Comparison of ENCODE assay signal across 10 mouse cellular contexts in genomic region chr12:56275556-56276242, GRCm38 (mm10).
A peak's percentile ranks its signal among the peaks of the same experiment; 100 is the strongest.
DNase-seq lines count a peak whose midpoint lies in the region; ATAC-seq and TF ChIP-seq lines count a peak whose summit lies in the region.
"Had no signal": no experiment of that assay in that cellular context is flagged by ENCODE, and none has a peak within 500 bp of the region (broad histone marks: within the 10 kb centered on the region; RNA-seq: fewer than 3 reads in every experiment).

No protein-coding gene starts in this region.

- no peaks in the 10 kb centered on the region for H3K27me3 ChIP-seq in lung, embryonic 14.5 days (ENCODE audit: insufficient read depth, low read length)
- no peaks in the 10 kb centered on the region for H3K27me3 ChIP-seq in cerebellum, adult 2 months (ENCODE audit: control insufficient read depth, insufficient read depth, low read length)

- H3K4me1 ChIP-seq in lung, embryonic 14.5 days (ENCODE audit: insufficient read depth), result no peaks in the 10 kb centered on the region
- no peaks in the 10 kb centered on the region for H3K4me1 ChIP-seq in cerebellum, adult 2 months (ENCODE audit: control insufficient read depth, insufficient read depth, low read length)

- peak overlapping the region; percentile 16 for H3K27ac ChIP-seq in lung, embryonic 14.5 days (ENCODE audit: low read depth)
- H3K27ac ChIP-seq in cerebellum, adult 2 months (ENCODE audit: insufficient read depth, low read length), result no peak overlapping the region

- intact Hi-C loops in left cerebral cortex, postnatal 4 days (cut with DNase I), result no loop called here

- no peak for TF ChIP-seq POLR2A in cerebellum, adult 2 months (IDR thresholded peaks at IDR 0.05; ENCODE audit: borderline replicate concordance, insufficient read depth, low read length)

- no peak for ATAC-seq in lung, embryonic 14.5 days (ENCODE audit: insufficient read depth)
- no peak for ATAC-seq in megakaryocyte-erythroid progenitor cell, adult 5-6 weeks (replicated peaks; ENCODE audit: low FRiP score, low TSS enrichment, poor library complexity, severe bottlenecking)

- peak overlapping the region; percentile 29 for H3K4me2 ChIP-seq in lung, embryonic 14.5 days

- TF ChIP-seq CTCF in lung, embryonic 14.5 days (IDR thresholded peaks at IDR 0.05; ENCODE audit: low read depth), result no peak
- TF ChIP-seq CTCF in cerebellum, adult 2 months (IDR thresholded peaks at IDR 0.05; ENCODE audit: borderline replicate concordance, insufficient read depth, low read depth, low read length), result no peak

- no peaks in the 10 kb centered on the region for H3K36me3 ChIP-seq in lung, embryonic 14.5 days (ENCODE audit: insufficient read depth)
- H3K36me3 ChIP-seq: G1E had no signal

- H3K4me3 ChIP-seq in lung, embryonic 14.5 days (ENCODE audit: low read depth, low read length), result no peak overlapping the region
- no peak overlapping the region for H3K4me3 ChIP-seq in cerebellum, adult 2 months (replicated peaks; ENCODE audit: insufficient read depth, low read depth, low read length)

- no peaks in the 10 kb centered on the region for H3K9me3 ChIP-seq in lung, embryonic 14.5 days (ENCODE audit: low read depth, low read length)
- H3K9me3 ChIP-seq: G1E had no signal

- WGBS in lung, embryonic 14.5 days, result 31% methylated on average over 17 of the region's 17 CpGs
- WGBS in cerebellum, adult 2 months, result 10% methylated on average over 17 of the region's 17 CpGs

- peak; percentile 71 for DNase-seq in left cerebral cortex, adult 11 months (ENCODE audit: low spot score)
- DNase-seq in left cerebral cortex, postnatal 4 days, result no peak
- DNase-seq in frontal cortex, postnatal 36 days (ENCODE audit: low spot score in 2 of 2), result peak; percentile 63 to 65
- no peak for DNase-seq in lung, embryonic 14.5 days
- DNase-seq in right cerebral cortex, postnatal 14 days, result peak; percentile 13
- no peak for DNase-seq in cerebellum, adult 8-10 months
- no peak for DNase-seq in cerebellum, adult 2 months
- DNase-seq: kidney, adult 11 months had no signal

- peak overlapping the region; percentile 11; the same call in 1 of the 2 replicates for H3K9ac ChIP-seq in lung, embryonic 14.5 days

Comparison
In these comparisons a context has a peak if more than half of its experiments do, and no peak if none do; other contexts are left out.
1. DNase-seq: peak in left cerebral cortex, adult 11 months (single experiment), frontal cortex, postnatal 36 days (2 of 2) and right cerebral cortex, postnatal 14 days (single experiment); none in left cerebral cortex, postnatal 4 days (single experiment), lung, embryonic 14.5 days (single experiment), cerebellum, adult 8-10 months (single experiment) and cerebellum, adult 2 months (0 of 2).